Mouse (Mus musculus): Measurements from ENCODE around the gene Bax.
"Not testable (repeated sequence)": the region's sequence is repeated elsewhere in the genome, so short reads cannot be mapped to it uniquely, and the experiment has no call there.

The Bax gene

DNA sequence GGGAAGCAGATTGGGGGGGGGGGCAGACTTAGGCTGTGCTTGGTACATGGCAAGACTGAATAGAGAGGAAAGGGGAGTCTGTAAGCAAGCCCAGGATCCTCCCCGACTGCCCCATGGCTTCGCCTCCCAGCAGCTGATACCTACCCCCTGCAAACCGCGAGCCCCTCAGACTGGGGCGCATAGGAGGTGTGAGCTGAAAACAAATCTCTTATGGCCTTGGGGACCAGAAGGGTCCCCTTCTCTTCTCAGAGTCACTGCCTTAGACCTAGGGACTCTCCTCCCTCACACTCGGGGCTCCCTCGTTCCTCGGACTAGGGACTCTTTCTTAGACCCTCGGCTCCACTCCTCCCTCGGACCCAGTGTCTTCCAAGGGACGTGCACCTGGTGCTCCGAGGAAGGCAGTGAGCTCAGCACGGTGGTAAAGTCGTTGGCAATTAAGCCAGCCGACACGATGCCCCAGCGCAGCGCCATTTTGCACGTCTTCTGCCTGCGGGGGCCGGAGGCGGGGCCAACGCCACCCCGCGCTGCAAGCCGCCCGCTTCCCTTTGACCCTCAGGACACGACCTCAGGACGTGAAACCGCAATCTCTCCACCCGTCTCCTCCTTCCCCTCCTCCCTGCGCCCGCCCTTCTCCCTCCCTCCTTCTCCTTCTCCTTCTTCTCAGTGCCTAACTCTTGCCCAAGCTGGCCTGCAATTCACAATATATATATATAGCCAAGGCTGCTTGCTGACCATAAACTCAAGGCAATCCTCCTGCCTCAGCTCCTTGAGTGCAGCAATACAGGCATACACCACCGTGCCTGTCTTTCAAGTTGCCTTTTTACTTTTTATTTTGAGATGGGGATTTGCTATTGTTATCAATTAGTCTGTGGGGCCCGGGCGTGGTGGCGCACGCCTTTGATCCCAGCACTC lies 21.9 kb upstream of the Bax start, which contains the start of gene Dhdh:
Dhdh (minus strand) TSS at position 513 of the 912 bp plus-strand sequence.
- ChIA-PET POLR2A (interaction anchor here in 3 of 4 experiments (0.5 to 4.4 kb wide), 60 partner anchors 8 to 1260 kb away, joined by 3 to 23 read pairs (median 4); partner anchors contain the start of genes Bax (in 2 of the 3), Ftl1 (in 2 of the 3), Nucb1 (in 2 of the 3) and Plekha4 (in 2 of the 3)), CTCF (interaction anchor here in 3 of 4 experiments (0.6 to 2.4 kb wide), 10 partner anchors 10 to 284 kb away, joined by 3 to 9 read pairs (median 4); partner anchors contain the start of gene Ccdc155 (in 1 of the 3))

DNA sequence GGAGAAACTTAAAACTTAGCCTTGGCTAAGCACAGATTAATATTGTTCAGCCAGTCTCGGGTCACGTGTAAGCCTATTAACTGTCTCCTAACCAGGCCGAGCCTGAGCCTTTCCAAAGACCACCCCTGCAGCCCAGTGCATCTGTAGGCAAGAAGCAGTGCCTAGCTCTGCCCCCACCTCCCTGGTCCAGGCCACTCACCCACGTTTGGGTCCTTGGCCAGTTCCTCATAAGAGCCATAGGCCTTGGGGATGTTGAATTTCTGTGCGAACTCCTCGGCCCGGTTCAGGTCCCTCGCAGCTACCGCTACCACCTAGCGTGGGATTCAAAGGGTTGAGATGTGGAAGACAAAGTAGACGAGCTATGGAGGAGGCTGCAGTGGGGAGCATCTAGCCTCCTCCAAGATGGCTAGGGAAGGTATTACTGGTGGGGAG lies 21.2 kb upstream of the Bax start:
- CTCF ChIA-PET, result interaction anchor here in 3 of 4 experiments (0.5 to 2.4 kb wide), 10 partner anchors 9 to 283 kb away, joined by 3 to 9 read pairs (median 4); partner anchors contain the start of gene Ccdc155 (in 1 of the 3)
- POLR2A ChIA-PET, result interaction anchor here (0.6 to 4.4 kb wide), 54 partner anchors 9 to 1261 kb away, joined by 3 to 23 read pairs (median 4); partner anchors contain the start of genes Bax (in 2 of the 4), Ftl1 (in 2 of the 4), Nucb1 (in 2 of the 4) and Plekha4 (in 2 of the 4)

DNA sequence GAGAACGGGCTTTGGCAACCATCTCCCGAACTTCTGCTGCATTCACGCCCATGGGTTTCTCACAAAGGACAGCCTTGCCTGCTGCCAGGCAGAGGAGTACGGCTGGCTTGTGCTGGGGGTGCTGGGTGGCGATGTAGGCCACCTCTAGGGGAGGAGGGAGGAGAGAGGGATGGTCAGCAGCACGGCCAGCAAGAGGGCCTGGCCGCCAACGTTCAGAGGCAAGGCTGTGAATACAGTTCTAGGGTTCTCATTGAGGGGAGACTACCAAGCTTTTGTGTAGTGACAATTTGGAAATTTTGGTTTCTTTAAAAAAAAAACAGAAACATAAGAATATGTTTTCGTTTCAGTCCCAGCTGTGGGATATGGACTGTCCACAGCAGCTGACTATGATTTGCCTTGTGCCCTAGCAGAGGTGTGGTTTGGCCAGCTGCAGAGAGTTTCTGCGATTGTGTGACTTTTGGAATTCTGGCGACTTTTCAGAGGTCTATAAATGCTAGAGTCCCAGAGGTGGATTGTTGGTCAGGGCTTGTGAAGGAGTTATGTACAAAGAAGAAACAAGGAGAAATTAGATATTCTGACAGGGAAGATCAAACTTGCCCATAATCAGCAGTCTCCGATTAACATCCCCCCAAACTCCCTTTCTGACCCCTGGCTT lies 20.2 kb upstream of the Bax start, which contains the start of gene Gm45808:
Gm45808 (minus strand) TSS at position 51 of the 655 bp plus-strand sequence.
- CTCF ChIA-PET, result interaction anchor here in 2 of 4 experiments (2.1 to 2.4 kb wide), 2 partner anchors 10 kb away, joined by 7 to 9 read pairs; no protein-coding TSS in a partner anchor
- POLR2A ChIA-PET, result interaction anchor here in 3 of 4 experiments (0.6 to 3.5 kb wide), 21 partner anchors 8 to 148 kb away, joined by 3 to 17 read pairs (median 5); partner anchors contain the start of genes Bax (in 2 of the 3), Plekha4 (in 2 of the 3), Ppp1r15a (in 2 of the 3) and Ftl1 (in 1 of the 3)

DNA sequence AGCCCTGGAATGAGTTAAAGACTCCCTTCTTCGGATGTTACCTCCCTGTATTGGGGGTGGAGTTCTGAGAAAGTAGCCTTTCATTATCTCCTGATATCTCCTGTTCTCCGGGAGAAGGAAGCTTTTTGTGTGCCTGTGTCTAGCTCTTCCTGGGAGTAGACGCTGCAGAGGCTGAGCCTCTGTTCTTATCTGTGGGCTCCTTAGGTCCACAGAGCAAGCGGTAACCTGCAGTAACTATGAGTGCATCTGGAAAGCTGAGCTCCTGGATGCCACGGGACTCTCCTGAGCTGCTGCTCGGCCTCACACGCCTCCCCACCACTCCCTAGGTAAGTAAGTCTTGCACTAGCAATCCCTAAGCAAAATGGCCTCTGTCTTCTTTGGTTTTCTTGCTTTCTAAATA lies 19.5 kb upstream of the Bax start:
- ChIA-PET POLR2A (interaction anchor here in 3 of 4 experiments (0.6 to 3.5 kb wide), 10 partner anchors 8 to 40 kb away, joined by 3 to 11 read pairs (median 3); partner anchors contain the start of genes Ftl1 (in 2 of the 3), Bax (in 1 of the 3), Plekha4 (in 1 of the 3) and Ppp1r15a (in 1 of the 3)), CTCF (no interaction called here)

DNA sequence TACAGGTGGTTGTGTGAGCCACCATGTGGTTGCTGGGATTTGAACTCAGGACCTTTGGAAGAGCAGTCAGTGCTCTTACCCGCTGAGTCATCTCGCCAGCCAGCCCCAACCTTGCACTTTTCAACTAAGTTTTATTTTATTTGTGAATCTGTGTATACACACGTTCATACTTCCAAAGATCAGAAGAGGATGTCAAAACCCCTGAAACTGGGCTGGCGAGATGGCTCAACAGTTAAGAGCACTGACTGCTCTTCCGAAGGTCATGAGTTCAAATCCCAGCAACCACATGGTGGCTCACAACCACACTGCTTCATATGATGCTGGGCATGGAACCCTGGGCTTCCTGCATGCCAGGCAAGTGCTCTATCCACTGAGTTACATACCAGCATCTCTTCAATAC lies 18.3 kb upstream of the Bax start:
- CTCF ChIA-PET, result not testable (repeated sequence)
- POLR2A ChIA-PET, result interaction anchor here in 2 of 4 experiments (0.6 to 0.7 kb wide), 4 partner anchors 16 to 40 kb away, joined by 3 to 4 read pairs (median 4); no protein-coding TSS in a partner anchor

DNA sequence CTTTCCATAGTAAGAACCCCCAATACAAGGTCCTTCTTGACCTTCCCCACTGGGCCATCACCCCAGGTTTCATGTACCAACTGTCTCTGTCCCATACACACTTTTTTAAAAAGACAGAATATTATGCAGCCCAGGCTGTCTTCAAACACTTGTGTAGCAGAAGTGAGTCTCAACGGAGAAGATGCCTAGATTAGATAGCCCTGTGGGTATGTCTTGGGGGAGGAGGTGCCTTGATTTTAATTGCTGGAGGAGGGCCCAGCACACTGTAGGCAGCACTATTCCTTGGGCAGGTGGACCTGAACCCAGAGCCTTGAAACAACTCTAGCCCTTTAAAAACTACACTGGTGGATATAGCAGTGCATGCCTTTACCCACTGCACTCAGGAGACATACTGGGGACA lies 15.5 kb upstream of the Bax start:
- ChIA-PET POLR2A (interaction anchor here in 3 of 4 experiments (0.6 to 2.3 kb wide), 21 partner anchors 8 to 632 kb away, joined by 3 to 20 read pairs (median 6); partner anchors contain the start of genes Ftl1 (in 2 of the 3), Nucb1 (in 2 of the 3), Bax (in 1 of the 3) and Plekha4 (in 1 of the 3)), CTCF (interaction anchor here in 1 of 4 experiments (0.6 kb wide), 1 partner anchor 125 kb away, joined by 5 read pairs; no protein-coding TSS in a partner anchor)

DNA sequence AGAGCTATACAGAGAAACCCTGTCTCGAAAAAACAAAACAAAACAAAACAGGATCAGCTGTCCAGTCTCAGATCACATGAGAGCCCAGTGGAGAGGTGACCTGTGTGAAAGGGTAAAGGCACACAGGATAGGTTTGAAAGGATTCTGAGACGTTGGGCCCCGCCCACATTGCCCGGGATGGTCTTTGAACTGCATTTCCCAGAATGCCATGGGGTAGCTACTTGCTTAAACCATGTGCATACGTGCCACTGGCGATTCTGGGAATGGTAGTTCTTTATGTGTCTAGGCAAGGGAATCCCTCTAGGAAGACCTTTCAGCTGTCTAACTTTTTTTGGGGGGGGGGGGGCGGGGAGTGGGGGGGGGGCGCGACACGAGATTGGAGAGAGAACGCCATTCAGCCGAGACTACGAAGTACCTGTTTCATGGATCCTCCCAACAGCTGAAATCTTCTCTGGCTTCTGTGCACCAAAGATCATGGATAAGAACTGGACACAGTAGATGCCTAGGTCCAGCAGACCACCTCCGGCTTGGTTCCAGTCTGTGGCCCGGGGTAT lies 14.8 kb upstream of the Bax start, which contains the start of gene Tulp2:
Tulp2 (plus strand) TSS at position 504 of the 554 bp plus-strand sequence.
- ChIA-PET POLR2A (interaction anchor here in 3 of 4 experiments (0.6 to 2.3 kb wide), 56 partner anchors 9 to 631 kb away, joined by 3 to 20 read pairs (median 4); partner anchors contain the start of genes Ftl1 (in 3 of the 3), Gys1 (in 2 of the 3), Plekha4 (in 2 of the 3) and Ppp1r15a (in 2 of the 3)), CTCF (interaction anchor here in 3 of 4 experiments (0.6 to 1.5 kb wide), 15 partner anchors 10 to 201 kb away, joined by 3 to 18 read pairs (median 4); partner anchors contain the start of genes Ntn5 (in 1 of the 3), Plekha4 (in 1 of the 3) and Ppp1r15a (in 1 of the 3))

DNA sequence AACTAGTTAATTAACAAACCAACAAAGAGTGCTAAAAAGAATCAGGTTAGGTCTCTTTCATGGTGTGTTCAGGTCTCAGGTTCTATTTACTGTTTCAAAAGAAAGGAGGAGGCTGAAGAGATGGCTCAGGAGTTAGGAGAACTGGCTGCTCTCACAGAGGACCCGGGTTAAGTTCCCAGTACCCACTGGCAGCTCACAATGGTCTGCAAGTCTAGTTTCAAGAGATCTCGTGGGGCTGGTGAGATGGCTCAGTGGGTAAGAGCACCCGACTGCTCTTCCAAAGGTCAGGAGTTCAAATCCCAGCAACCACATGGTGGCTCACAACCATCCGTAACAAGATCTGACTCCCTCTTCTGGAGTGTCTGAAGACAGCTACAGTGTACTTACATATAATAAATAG lies 13.6 kb upstream of the Bax start:
- ChIA-PET POLR2A (interaction anchor here in 3 of 4 experiments (0.5 to 2.3 kb wide), 22 partner anchors 9 to 109 kb away, joined by 3 to 20 read pairs (median 4); partner anchors contain the start of genes Ftl1 (in 2 of the 3), Gys1 (in 2 of the 3), Plekha4 (in 2 of the 3) and Ppp1r15a (in 2 of the 3)), CTCF (interaction anchor here in 1 of 4 experiments (0.6 to 1.5 kb wide), 2 partner anchors 9 to 36 kb away, joined by 3 to 18 read pairs; no protein-coding TSS in a partner anchor)

DNA sequence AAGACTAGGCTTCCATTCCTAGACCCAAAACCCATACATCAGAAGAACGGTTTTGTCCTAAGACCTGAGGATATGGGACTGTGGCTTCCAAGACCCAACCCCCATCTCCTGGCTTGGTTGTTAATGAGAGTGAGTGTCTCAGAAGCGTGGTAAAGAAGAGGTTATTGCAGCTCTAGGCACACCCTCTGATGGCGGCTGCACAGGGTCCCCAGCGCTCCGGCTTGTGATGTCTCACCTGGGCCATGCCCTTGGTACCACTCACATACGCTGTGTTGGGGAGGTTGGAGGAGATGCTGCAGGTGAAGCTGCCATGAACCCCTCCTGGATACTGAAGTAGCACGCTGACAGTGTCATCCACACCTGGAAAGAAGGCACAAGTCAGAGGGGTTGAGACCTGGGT lies 12.1 kb upstream of the Bax start:
- CTCF ChIA-PET, result interaction anchor here (0.6 to 3.8 kb wide), 16 partner anchors 9 to 204 kb away, joined by 3 to 35 read pairs (median 4); partner anchors contain the start of genes Dhdh (in 2 of the 4), Bax (in 1 of the 4), Plekha4 (in 1 of the 4) and Ppp1r15a (in 1 of the 4)
- POLR2A ChIA-PET, result interaction anchor here in 2 of 4 experiments (0.7 to 5.8 kb wide), 15 partner anchors 11 to 104 kb away, joined by 3 to 97 read pairs (median 4); partner anchors contain the start of genes Bax (in 2 of the 2), Ftl1 (in 2 of the 2), Plekha4 (in 2 of the 2) and Ppp1r15a (in 2 of the 2)

DNA sequence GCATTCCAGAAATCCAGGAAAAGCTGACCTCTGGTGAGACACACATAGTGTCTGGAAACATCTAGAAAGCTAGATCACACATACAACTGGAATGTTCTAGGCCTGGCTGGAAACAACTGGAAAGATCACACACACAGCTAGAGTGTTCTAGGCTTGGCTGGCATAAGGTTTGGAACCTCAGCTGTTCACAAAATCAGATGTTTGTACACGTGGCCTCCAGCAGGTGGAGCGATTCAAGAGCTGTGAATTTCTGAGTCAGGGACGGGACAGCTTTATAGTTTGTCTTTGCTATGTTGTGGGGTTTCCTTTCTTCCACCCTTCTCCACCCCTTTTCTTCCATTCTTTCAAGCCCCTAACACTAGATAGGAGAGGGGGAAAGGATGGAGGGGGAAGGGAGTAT lies 10.3 kb upstream of the Bax start:
- POLR2A ChIA-PET, result interaction anchor here (0.6 to 7.7 kb wide), 62 partner anchors 9 to 420 kb away, joined by 3 to 97 read pairs (median 4); partner anchors contain the start of genes Bax (in 3 of the 4), Ftl1 (in 3 of the 4), Plekha4 (in 3 of the 4) and Ppp1r15a (in 3 of the 4)
- CTCF ChIA-PET, result interaction anchor here (0.5 to 3.8 kb wide), 66 partner anchors 10 to 917 kb away, joined by 3 to 35 read pairs (median 4); partner anchors contain the start of genes Dhdh (in 2 of the 4), Plekha4 (in 2 of the 4), Ppp1r15a (in 2 of the 4) and Bax (in 1 of the 4)

DNA sequence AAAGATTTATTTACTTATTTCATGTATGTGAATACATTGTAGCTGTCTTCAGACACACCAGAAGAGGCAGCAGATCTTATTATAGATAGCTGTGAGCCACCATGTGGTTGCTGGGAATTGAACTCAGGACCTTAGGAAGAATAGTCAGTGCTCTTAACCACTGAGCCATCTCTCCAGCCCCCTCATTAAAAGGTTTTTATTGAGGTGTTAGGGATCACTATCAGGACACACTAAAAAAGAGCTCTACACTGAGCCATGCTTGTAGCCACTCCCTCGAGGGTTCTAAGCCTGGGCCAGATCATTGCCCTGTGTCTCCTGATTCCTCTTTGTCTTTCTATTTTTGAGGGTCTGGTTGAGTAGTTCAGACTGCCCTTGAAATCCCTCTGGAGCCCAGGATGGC lies 9.8 kb upstream of the Bax start:
- POLR2A ChIA-PET, result interaction anchor here (0.6 to 7.7 kb wide), 61 partner anchors 10 to 408 kb away, joined by 3 to 97 read pairs (median 5); partner anchors contain the start of genes Bax (in 3 of the 4), Ftl1 (in 3 of the 4), Plekha4 (in 3 of the 4) and Ppp1r15a (in 3 of the 4)
- CTCF ChIA-PET, result interaction anchor here (0.5 to 3.8 kb wide), 63 partner anchors 10 to 916 kb away, joined by 3 to 35 read pairs (median 4); partner anchors contain the start of genes Dhdh (in 2 of the 4), Plekha4 (in 2 of the 4), Ppp1r15a (in 2 of the 4) and Bax (in 1 of the 4)

DNA sequence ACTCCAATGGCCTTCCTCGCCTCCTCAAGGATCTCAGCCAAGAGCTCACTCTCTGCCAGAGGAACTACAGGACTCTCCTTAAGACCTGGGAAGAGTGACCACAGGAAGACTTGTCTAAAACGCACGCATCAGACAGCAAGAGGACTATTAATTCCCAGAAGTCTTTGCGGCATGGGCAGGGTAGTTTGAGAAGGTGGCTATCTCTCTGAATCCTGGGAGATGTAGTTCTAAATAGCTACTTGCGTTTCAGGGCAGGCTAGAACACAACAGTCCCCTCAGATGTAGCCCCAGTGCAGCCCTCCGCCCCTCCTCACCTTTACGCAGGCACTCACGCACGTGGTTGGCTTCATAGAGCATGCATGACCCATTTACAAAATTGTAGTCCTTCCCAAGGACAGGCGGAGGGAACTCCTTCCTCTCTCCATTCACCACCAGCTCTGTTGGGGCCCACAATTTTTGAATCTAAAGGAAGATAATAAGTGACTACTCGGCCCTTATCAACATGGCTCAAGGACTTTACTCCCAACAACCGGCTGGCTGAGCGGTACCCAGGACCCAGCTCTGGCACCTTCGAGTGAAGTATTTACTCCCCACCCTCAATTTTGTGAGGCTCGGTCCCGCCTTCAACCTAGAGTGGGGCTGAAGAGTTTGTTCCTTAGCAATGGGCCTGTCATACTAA lies 8.7 kb upstream of the Bax start:
- ChIA-PET POLR2A (interaction anchor here (0.6 to 7.7 kb wide), 73 partner anchors 8 to 271 kb away, joined by 3 to 97 read pairs (median 4); partner anchors contain the start of genes Plekha4 (in 3 of the 4), Ppp1r15a (in 3 of the 4), Bax (in 2 of the 4) and Ftl1 (in 2 of the 4)), CTCF (interaction anchor here (0.5 to 3.2 kb wide), 32 partner anchors 10 to 915 kb away, joined by 3 to 21 read pairs (median 4); partner anchors contain the start of genes Bax (in 1 of the 4), Dhdh (in 1 of the 4), Gys1 (in 1 of the 4) and Ntn5 (in 1 of the 4))

DNA sequence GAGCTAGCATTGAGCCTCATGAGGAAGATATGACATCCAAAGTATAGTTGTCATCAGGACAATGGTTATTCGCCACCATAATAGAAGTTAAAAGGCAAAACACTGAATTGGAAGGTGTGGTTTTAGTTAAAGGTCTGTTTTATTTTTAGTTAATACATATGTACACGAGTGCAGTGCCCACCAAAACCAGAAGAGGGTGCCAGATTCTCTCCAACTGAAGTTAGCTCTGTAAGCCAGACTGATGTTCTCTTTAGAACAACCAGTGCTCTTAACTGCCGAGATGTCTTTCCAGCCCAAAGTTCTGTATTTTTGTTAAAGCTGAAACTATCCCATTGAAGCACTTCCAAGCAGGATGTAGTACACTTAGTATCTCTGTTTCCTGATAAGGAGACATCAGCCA lies 4.2 kb upstream of the Bax start:
- CTCF ChIA-PET, result interaction anchor here (0.5 to 2.6 kb wide), 51 partner anchors 9 to 689 kb away, joined by 3 to 25 read pairs (median 4); partner anchors contain the start of genes Ap2a1 (in 1 of the 4), Dhdh (in 1 of the 4), Fut2 (in 1 of the 4) and Kcna7 (in 1 of the 4)
- POLR2A ChIA-PET, result interaction anchor here in 3 of 4 experiments (0.6 to 7.7 kb wide), 45 partner anchors 8 to 250 kb away, joined by 3 to 57 read pairs (median 4); partner anchors contain the start of genes Ftl1 (in 3 of the 3), Nucb1 (in 2 of the 3), Fam83e (in 1 of the 3) and Fut1 (in 1 of the 3)

DNA sequence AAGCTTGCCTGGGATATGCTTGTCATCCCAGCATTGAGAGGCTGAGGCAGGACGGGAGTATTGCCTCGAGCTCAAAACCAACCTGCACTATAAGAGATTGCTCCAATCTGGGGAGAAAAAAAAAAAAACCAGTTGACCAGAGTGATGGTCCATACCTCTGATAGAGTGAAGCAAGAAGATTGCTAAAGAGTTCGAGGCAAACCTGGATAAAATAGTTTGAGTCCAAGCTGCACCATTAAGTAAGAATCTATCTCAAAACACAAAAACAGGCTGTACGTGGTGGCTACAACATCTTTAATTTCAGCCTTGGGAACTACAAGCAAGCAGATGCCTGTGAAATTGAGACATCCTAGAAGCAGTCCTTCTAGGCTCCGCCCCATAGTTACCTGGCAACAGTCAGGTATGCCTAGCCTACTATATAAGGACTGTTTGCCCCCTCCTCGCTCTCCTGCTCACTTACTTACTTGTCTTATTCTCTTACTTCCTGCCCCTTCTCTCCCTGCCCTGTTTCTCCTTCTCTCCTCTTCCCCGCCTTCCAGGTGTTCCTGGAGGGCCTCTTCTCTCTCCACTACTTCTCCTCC lies 482 bp upstream of the Bax start:
- POLR2A ChIA-PET, result interaction anchor here (0.6 to 7.3 kb wide), 68 partner anchors 8 to 610 kb away, joined by 3 to 97 read pairs (median 7); partner anchors contain the start of genes Plekha4 (in 3 of the 4), Ppp1r15a (in 3 of the 4), Bcat2 (in 2 of the 4) and Dhdh (in 2 of the 4)
- CTCF ChIA-PET, result interaction anchor here (0.6 to 3.7 kb wide), 13 partner anchors 10 to 334 kb away, joined by 3 to 17 read pairs (median 4); no protein-coding TSS in a partner anchor
